Mouse (Mus musculus) myocyte (in vitro differentiated cells): ENCODE results near the gene Ankle2.

ENCODE experiments used
- E2F4 ChIP-seq: IDR thresholded peaks from one replicate; pipeline ENCODE4 v1.6.1; 2011; ENCODE audit warnings: mild to moderate bottlenecking, control low read depth, moderate library complexity; ENCODE audit not compliant: insufficient read depth
- MYOD1 ChIP-seq, 3 experiments: IDR thresholded peaks; one replicate each; pipeline ENCODE4 v1.6.1; 2011; ENCODE audit warnings: control low read depth in 2 of 3, low read depth in 2 of 3, mild to moderate bottlenecking in 2 of 3, moderate library complexity in 1 of 3; ENCODE audit not compliant: insufficient read length in 2 of 3, control insufficient read depth in 1 of 3
- MYOG ChIP-seq, 3 experiments: IDR thresholded peaks; one replicate each; pipeline ENCODE4 v1.6.1; 2011; ENCODE audit warnings: control low read depth in 2 of 3, low read depth in 2 of 3, mild to moderate bottlenecking in 2 of 3; ENCODE audit not compliant: insufficient read length in 2 of 3, control insufficient read depth in 1 of 3, insufficient read depth in 1 of 3
- POLR2A ChIP-seq: IDR thresholded peaks from one replicate; pipeline ENCODE4 v1.6.1; 2011; ENCODE audit warnings: low read depth, mild to moderate bottlenecking, control low read depth, moderate library complexity; ENCODE audit not compliant: insufficient read length
- POLR2AphosphoS2 ChIP-seq: IDR thresholded peaks from one replicate; pipeline ENCODE4 v1.6.1; 2011; ENCODE audit warnings: low read depth, control low read depth; ENCODE audit not compliant: insufficient read length
- REST ChIP-seq: IDR thresholded peaks from one replicate; pipeline ENCODE4 v1.6.1; 2011; ENCODE audit warnings: mild to moderate bottlenecking, control low read depth, moderate library complexity; ENCODE audit not compliant: insufficient read depth, insufficient read length
- TCF12 ChIP-seq: IDR thresholded peaks from one replicate; pipeline ENCODE4 v1.6.1; 2011; ENCODE audit warnings: mild to moderate bottlenecking, control low read depth; ENCODE audit not compliant: poor library complexity, insufficient read depth, severe bottlenecking
- USF1 ChIP-seq: IDR thresholded peaks from one replicate; pipeline ENCODE4 v1.6.1; 2011; ENCODE audit warnings: low read depth, mild to moderate bottlenecking, control low read depth, moderate library complexity

- no peak for TF ChIP-seq POLR2A
- no peak for TF ChIP-seq TCF12
- TF ChIP-seq MYOG (IDR thresholded peaks at IDR 0.05; ENCODE audit: control insufficient read depth in 1 of 3, insufficient read depth in 1 of 3, insufficient read length in 2 of 3, low read depth in 2 of 3), result no peak
- TF ChIP-seq USF1, result no peak
- TF ChIP-seq POLR2AphosphoS2, result no peak
- TF ChIP-seq MYOD1 (IDR thresholded peaks at IDR 0.05; ENCODE audit: control insufficient read depth in 1 of 3, insufficient read length in 2 of 3, low read depth in 2 of 3), result no peak
- TF ChIP-seq E2F4, result no peak
- no peak for TF ChIP-seq REST
These were observed 54.4 kb downstream of the Ankle2 start for GRCm38 (mm10) chr5:110285156-110285555.
